In the genomic region with DNA sequence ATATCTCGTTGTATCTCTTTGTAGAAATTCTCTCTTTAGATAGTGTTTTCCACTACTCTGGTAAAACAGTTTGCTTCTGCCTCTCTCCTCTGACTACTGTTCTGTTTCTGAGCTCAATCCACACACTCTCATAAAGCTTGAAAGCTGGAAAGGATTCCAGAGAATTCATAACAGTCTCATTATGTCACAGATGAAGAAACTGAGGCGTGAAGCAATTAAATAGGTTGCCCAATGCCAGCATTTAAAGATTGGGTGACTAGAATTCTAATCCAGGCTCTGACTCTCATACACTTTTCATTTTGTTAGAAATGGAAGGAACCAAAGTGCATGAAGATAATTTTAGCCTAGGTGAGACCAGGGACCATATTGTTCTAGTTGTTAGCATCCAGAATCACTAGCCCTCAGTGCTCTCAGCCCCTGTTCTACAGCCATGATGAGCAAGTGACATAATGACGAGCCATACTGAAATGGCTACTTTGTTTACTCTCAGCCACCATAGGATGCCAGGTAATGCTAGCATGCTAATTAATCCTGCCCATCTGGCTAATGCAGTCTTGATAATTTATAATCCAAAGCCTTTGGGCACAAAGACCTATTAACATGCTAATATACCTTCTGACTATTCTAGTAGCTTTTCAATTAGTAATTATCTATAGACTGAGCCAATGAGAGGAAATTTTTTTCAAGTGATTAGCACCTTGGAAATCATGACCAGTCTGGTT, we compare ENCODE assay signal across 17 mouse cellular contexts.
A peak's percentile ranks its signal among the peaks of the same experiment; 100 is the strongest.
DNase-seq lines count a peak whose midpoint lies in the region; ATAC-seq and TF ChIP-seq lines count a peak whose summit lies in the region.
"Had no signal": no experiment of that assay in that cellular context is flagged by ENCODE, and none has a peak within 500 bp of the region (broad histone marks: within the 10 kb centered on the region; RNA-seq: fewer than 3 reads in every experiment).

No protein-coding gene starts in this region.

- no peaks in the 10 kb centered on the region for H3K4me1 ChIP-seq in hindbrain, embryonic 11.5 days (replicated peaks; ENCODE audit: control insufficient read depth, insufficient read depth, low read length)
- H3K4me1 ChIP-seq in hindbrain, embryonic 10.5 days (replicated peaks), result no peaks in the 10 kb centered on the region
- H3K4me1 ChIP-seq in forebrain, embryonic 16.5 days (replicated peaks; ENCODE audit: control insufficient read depth, insufficient read depth, low read length), result no peaks in the 10 kb centered on the region
- H3K4me1 ChIP-seq in midbrain, embryonic 15.5 days, result no peaks in the 10 kb centered on the region
- H3K4me1 ChIP-seq in cerebellum, adult 2 months (ENCODE audit: control insufficient read depth, insufficient read depth, low read length), result no peaks in the 10 kb centered on the region
- no peaks in the 10 kb centered on the region for H3K4me1 ChIP-seq in liver, embryonic 11.5 days (replicated peaks; ENCODE audit: control insufficient read depth, insufficient read depth, low read length)
- H3K4me1 ChIP-seq: heart, embryonic 10.5 days; limb, embryonic 15.5 days had no signal

- CTCF ChIA-PET in Patski (lab: Charles Lee), result no interaction called here

- TF ChIP-seq POLR2A in cerebellum, adult 2 months (IDR thresholded peaks at IDR 0.05; ENCODE audit: borderline replicate concordance, insufficient read depth, low read length), result no peak

- H3K9me3 ChIP-seq in hindbrain, embryonic 11.5 days (ENCODE audit: control insufficient read depth, low read length), result no peaks in the 10 kb centered on the region
- no peaks in the 10 kb centered on the region for H3K9me3 ChIP-seq in hindbrain, embryonic 10.5 days
- no peaks in the 10 kb centered on the region for H3K9me3 ChIP-seq in forebrain, embryonic 16.5 days (ENCODE audit: control insufficient read depth, low read length)
- H3K9me3 ChIP-seq in midbrain, embryonic 15.5 days, result no peaks in the 10 kb centered on the region
- H3K9me3 ChIP-seq in liver, embryonic 11.5 days (ENCODE audit: control insufficient read depth, low read length), result no peaks in the 10 kb centered on the region
- H3K9me3 ChIP-seq: heart, embryonic 10.5 days; limb, embryonic 15.5 days had no signal

- H3K27me3 ChIP-seq in hindbrain, embryonic 11.5 days (ENCODE audit: control insufficient read depth, insufficient read depth, low read length), result no peaks in the 10 kb centered on the region
- no peaks in the 10 kb centered on the region for H3K27me3 ChIP-seq in hindbrain, embryonic 10.5 days (ENCODE audit: insufficient read depth, poor library complexity, severe bottlenecking)
- H3K27me3 ChIP-seq in Patski, result no peaks in the 10 kb centered on the region
- H3K27me3 ChIP-seq in forebrain, embryonic 16.5 days (replicated peaks; ENCODE audit: control insufficient read depth, insufficient read depth, low read length), result no peaks in the 10 kb centered on the region
- no peaks in the 10 kb centered on the region for H3K27me3 ChIP-seq in midbrain, embryonic 15.5 days (replicated peaks)
- H3K27me3 ChIP-seq in cerebellum, adult 2 months (ENCODE audit: control insufficient read depth, insufficient read depth, low read length), result no peaks in the 10 kb centered on the region
- no peaks in the 10 kb centered on the region for H3K27me3 ChIP-seq in liver, embryonic 11.5 days (replicated peaks; ENCODE audit: control insufficient read depth, insufficient read depth, low read length)
- H3K27me3 ChIP-seq: CH12.LX; limb, embryonic 15.5 days had no signal

- WGBS in hindbrain, embryonic 11.5 days, result 78% methylated on average over 3 of the region's 3 CpGs
- WGBS in hindbrain, embryonic 10.5 days, result 86% methylated on average over 3 of the region's 3 CpGs
- 39% methylated on average over 3 of the region's 3 CpGs for WGBS in forebrain, embryonic 16.5 days
- 70% methylated on average over 3 of the region's 3 CpGs for WGBS in midbrain, embryonic 15.5 days
- WGBS in cerebellum, adult 2 months, result 52% methylated on average over 3 of the region's 3 CpGs
- 74% methylated on average over 3 of the region's 3 CpGs for WGBS in liver, embryonic 11.5 days

- peak; percentile 47; the same call in 1 of the 2 replicates for ATAC-seq in hindbrain, embryonic 11.5 days (ENCODE audit: low FRiP score)
- peak; percentile 79 for ATAC-seq in Patski
- peak; percentile 92 for ATAC-seq in forebrain, embryonic 16.5 days
- ATAC-seq in midbrain, embryonic 15.5 days (replicated peaks), result peak; percentile 50; the same call in 1 of the 2 replicates
- ATAC-seq in liver, embryonic 11.5 days (replicated peaks; ENCODE audit: low FRiP score), result no peak
- no peak for ATAC-seq in erythroblast, adult 5-6 weeks (replicated peaks; ENCODE audit: low FRiP score, poor library complexity, severe bottlenecking)

- H3K9ac ChIP-seq in hindbrain, embryonic 11.5 days (ENCODE audit: low read depth, low read length), result no peak overlapping the region
- no peak overlapping the region for H3K9ac ChIP-seq in forebrain, embryonic 16.5 days (replicated peaks; ENCODE audit: low read depth, low read length)
- no peak overlapping the region for H3K9ac ChIP-seq in midbrain, embryonic 15.5 days
- H3K9ac ChIP-seq in liver, embryonic 11.5 days (ENCODE audit: low read depth, low read length), result no peak overlapping the region
- H3K9ac ChIP-seq: limb, embryonic 15.5 days had no signal

- H3K4me3 ChIP-seq in hindbrain, embryonic 11.5 days (ENCODE audit: low read depth, low read length), result no peak overlapping the region
- no peak overlapping the region for H3K4me3 ChIP-seq in hindbrain, embryonic 10.5 days
- no peak overlapping the region for H3K4me3 ChIP-seq in forebrain, embryonic 16.5 days (replicated peaks; ENCODE audit: low read length)
- no peak overlapping the region for H3K4me3 ChIP-seq in midbrain, embryonic 15.5 days
- H3K4me3 ChIP-seq in cerebellum, adult 2 months (replicated peaks; ENCODE audit: insufficient read depth, low read depth, low read length), result no peak overlapping the region
- no peak overlapping the region for H3K4me3 ChIP-seq in liver, embryonic 11.5 days (ENCODE audit: low read depth, low read length)
- H3K4me3 ChIP-seq: gastrocnemius, adult 2 months; heart, embryonic 10.5 days; limb, embryonic 15.5 days had no signal

- no peak overlapping the region for H3K27ac ChIP-seq in hindbrain, embryonic 11.5 days (ENCODE audit: low read depth, low read length)
- H3K27ac ChIP-seq in hindbrain, embryonic 10.5 days, result no peak overlapping the region
- H3K27ac ChIP-seq in forebrain, embryonic 16.5 days (ENCODE audit: low read length), result peak overlapping the region; percentile 56
- H3K27ac ChIP-seq in midbrain, embryonic 15.5 days, result no peak overlapping the region
- no peak overlapping the region for H3K27ac ChIP-seq in cerebellum, adult 2 months (ENCODE audit: insufficient read depth, low read length)
- no peak overlapping the region for H3K27ac ChIP-seq in liver, embryonic 11.5 days (ENCODE audit: low read depth, low read length)
- H3K27ac ChIP-seq: gastrocnemius, adult 2 months; heart, embryonic 10.5 days; limb, embryonic 15.5 days had no signal

- TF ChIP-seq CTCF in Patski (IDR thresholded peaks at IDR 0.05), result no peak
- TF ChIP-seq CTCF in cerebellum, adult 2 months (IDR thresholded peaks at IDR 0.05; ENCODE audit: borderline replicate concordance, insufficient read depth, low read depth, low read length), result no peak

- no peaks in the 10 kb centered on the region for H3K36me3 ChIP-seq in hindbrain, embryonic 11.5 days (ENCODE audit: control insufficient read depth, insufficient read depth, low read length)
- no peaks in the 10 kb centered on the region for H3K36me3 ChIP-seq in hindbrain, embryonic 10.5 days
- no peaks in the 10 kb centered on the region for H3K36me3 ChIP-seq in forebrain, embryonic 16.5 days (ENCODE audit: control insufficient read depth, insufficient read depth)
- no peaks in the 10 kb centered on the region for H3K36me3 ChIP-seq in midbrain, embryonic 15.5 days (replicated peaks)
- no peaks in the 10 kb centered on the region for H3K36me3 ChIP-seq in liver, embryonic 11.5 days (ENCODE audit: control insufficient read depth, insufficient read depth, low read length)
- H3K36me3 ChIP-seq: heart, embryonic 10.5 days; limb, embryonic 15.5 days had no signal

- in situ Hi-C loops in Patski (cut with MboI; ENCODE audit: low pct_unique_long_range_greater_than_20kb), result no loop called here

- H3K4me2 ChIP-seq in hindbrain, embryonic 11.5 days (replicated peaks; ENCODE audit: low read depth, low read length), result no peak overlapping the region
- no peak overlapping the region for H3K4me2 ChIP-seq in forebrain, embryonic 16.5 days (ENCODE audit: low read length)
- no peak overlapping the region for H3K4me2 ChIP-seq in midbrain, embryonic 15.5 days
- H3K4me2 ChIP-seq in liver, embryonic 11.5 days, result no peak overlapping the region
- H3K4me2 ChIP-seq: limb, embryonic 15.5 days had no signal

- no peak for DNase-seq in hindbrain, embryonic 11.5 days (ENCODE audit: low spot score)
- no peak for DNase-seq in hindbrain, embryonic 10.5 days (ENCODE audit: low spot score)
- peak; percentile 25 for DNase-seq in Patski (ENCODE audit: low read depth, low spot score)
- DNase-seq in cerebellum, adult 2 months, result no peak
- DNase-seq in liver, embryonic 11.5 days (ENCODE audit: low spot score), result no peak
- DNase-seq: cerebellum, adult 8-10 months; gastrocnemius, adult 2 months; kidney, adult 11 months; lung, postnatal 10 days; right cerebral cortex, adult 18-20 months; thymus, postnatal 36 days had no signal

- POLR2A ChIA-PET in Patski (lab: Charles Lee), result no interaction called here

Comparison
In these comparisons a context has a peak if more than half of its experiments do, and no peak if none do; other contexts are left out.
1. ATAC-seq: peak in hindbrain, embryonic 11.5 days (single experiment), Patski (single experiment), forebrain, embryonic 16.5 days (single experiment) and midbrain, embryonic 15.5 days (single experiment); none in liver, embryonic 11.5 days (single experiment) and erythroblast, adult 5-6 weeks (single experiment).